Mouse (Mus musculus): ENCODE measurements at regions not wholly inside any gene's neighbourhood (a gene's known extent, or its start where the extent isn't known, plus 50 kb on each side); places are given as distances from the start of the nearest gene placed in this dataset.

- DNase-seq (ENCODE audit: low spot score in 2 of 2) = peak in 1 of 2 experiments; percentile 7
Measured at GRCm38 (mm10) chr2:160421216-160421911, 54.5 kb upstream of the Mafb start.

DNA sequence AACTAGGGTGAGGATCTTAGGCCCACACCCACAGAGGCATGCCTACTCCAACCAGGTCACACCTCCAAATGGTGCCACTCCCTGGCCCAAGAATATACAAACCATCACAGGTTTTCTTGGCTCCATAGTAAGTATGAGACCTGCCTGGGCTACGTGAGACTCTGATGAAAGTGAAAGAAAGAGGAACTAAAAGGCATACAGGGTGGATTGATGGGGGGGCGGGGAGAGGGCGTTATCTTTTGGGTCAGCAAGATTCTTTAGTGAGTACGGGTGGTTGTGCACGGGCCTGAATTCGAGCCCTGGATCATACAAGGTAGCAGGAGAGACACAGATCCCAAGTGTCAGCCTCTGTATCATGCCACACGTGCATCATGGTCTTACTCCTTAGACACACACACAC is 57.6 kb upstream of the Mafb start:
- no peak for DNase-seq (ENCODE audit: low spot score in 2 of 2)

- DNase-seq (ENCODE audit: low spot score in 2 of 2) = no peak
Measured at GRCm38 (mm10) chr2:160427431-160427830, 60.6 kb upstream of the Mafb start.

DNA sequence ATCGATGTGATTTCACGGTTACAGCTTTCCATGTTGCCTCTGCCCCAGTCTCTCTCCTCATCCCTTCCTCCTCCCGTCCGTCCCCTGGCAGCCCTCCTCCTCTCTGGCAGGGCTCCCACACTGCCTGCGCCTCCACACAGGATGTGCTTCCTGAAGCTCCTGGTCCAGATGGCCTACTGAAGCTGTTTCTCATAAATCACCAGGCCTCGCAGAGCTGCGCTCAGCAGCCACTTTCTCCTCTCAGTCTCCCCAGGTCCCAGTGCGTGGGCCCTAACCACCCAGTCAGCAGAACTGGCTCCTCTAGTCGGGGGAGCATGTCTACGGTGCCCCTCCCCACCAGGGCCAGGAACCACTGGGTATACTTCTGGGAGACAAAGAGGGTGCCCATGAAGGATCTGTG is 66.4 kb upstream of the Mafb start:
- DNase-seq (ENCODE audit: low spot score in 2 of 2) = peak; percentile 75 to 76

- DNase-seq (ENCODE audit: low spot score in 2 of 2) = no peak
Measured at GRCm38 (mm10) chr2:160434701-160435100, 67.8 kb upstream of the Mafb start.

- DNase-seq (ENCODE audit: low spot score in 2 of 2) = no peak
Measured at GRCm38 (mm10) chr2:160435622-160436021, 68.8 kb upstream of the Mafb start.

- DNase-seq (ENCODE audit: low spot score in 2 of 2) = no peak
Measured at GRCm38 (mm10) chr2:160439028-160439427, 72.2 kb upstream of the Mafb start.

DNA sequence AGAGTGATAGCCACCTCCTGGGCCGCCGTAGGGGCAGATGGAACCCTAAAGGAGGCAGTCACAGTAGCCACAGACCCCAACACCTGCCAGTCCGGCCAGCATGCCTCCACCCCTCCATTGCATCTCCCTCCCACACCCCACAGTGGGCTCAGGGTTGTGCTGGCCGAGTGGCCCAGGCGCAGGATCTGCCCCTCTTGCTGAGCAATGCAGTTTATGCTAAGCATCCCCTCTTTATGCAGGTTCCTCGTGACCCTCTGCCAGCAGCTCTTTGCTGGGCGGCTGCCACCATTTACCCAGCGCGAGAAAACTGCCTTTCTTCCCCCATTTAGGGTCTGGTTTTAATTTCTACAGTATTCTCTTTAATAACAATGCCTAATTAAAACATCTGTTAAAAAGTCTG is 73.4 kb upstream of the Mafb start:
- DNase-seq (ENCODE audit: low spot score in 2 of 2) = no peak

- peak in 1 of 2 experiments; percentile 52 for DNase-seq (ENCODE audit: low spot score in 2 of 2)
Measured at GRCm38 (mm10) chr2:160451057-160451456, 84.2 kb upstream of the Mafb start.

DNA sequence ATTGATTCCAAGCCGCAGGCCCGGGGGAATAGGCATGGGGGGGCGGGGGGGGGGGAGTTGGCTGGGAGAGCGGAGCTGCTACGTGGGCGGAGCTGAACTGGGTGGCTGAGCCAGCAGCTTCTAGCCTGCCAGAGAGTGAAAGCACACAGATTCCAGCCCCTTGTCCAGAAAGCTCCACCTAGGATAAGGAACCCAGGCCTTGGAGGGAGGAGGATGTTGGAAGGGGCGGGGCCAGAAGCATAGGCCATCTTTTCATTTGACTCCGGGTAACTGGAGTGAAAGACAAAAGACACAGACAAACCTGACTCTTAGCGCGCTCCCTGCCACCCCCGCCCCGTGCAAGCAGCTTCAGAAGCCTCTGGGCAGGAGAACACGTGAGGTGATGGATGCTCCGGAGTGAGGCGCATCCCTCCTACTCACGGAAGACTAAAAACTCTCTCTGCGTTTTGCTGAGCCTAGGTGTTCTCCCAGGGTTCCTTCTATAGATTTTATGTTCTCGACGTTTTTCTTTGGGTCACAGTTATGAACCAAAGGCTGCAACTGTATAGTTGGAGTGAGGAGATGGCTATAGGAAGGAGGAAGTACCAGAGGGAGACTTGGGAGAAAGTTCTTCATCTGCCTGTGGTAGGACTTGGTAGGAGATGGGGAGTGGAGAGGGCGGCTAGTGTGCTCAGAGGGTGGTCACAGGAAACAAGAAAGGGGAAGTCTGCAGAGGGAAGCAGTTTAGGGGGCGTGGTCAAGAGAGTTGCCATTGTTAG is 84.8 kb upstream of the Mafb start:
- DNase-seq (ENCODE audit: low spot score in 2 of 2) = peak; percentile 86 to 88

GRCm38 (mm10) chr2:160452239-160452530 is 85.3 kb upstream of the Mafb start:
- DNase-seq (ENCODE audit: low spot score in 2 of 2) = no peak

DNA sequence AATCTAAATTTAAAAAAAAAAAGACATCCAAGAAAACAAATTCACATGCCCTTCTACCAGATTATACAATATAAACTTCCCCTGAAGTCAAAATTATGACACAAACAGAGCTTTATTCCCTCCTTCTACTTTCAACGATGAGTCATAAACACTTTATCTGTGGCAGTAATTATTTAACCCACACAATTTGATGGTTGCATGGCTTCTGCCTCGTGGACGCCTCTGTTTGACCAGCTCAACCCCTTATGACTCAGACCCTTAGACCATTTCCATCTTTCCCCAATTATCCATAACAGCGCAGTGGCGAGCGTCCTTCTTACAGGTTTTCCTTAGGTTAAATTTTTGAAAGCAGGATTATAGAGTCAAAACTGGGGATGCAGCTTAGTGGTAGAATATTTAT is 85.9 kb upstream of the Mafb start:
- DNase-seq (ENCODE audit: low spot score in 2 of 2) = no peak

DNA sequence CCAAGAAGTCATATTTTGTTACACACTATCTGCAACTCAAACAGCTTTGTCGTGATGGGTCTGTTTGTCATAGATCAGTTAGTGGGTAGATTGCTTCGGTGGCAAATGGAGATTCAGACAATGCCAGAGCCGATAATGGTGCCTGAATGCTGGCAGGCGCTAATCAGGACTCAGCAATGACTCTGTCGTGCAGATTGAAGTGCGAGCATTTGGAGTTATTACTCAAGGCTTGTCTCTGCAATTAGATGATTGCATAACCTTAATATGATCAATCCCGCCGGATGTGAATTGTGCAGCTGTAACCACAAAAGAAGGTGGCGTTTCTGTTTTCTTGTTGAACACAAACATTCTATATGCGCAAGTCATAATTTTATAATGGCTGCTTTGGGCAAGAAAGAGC is 88.8 kb upstream of the Mafb start:
- no peak for DNase-seq (ENCODE audit: low spot score in 2 of 2)

- DNase-seq (ENCODE audit: low spot score in 2 of 2) = no peak
Measured at GRCm38 (mm10) chr2:160456681-160457080, 89.8 kb upstream of the Mafb start.

DNA sequence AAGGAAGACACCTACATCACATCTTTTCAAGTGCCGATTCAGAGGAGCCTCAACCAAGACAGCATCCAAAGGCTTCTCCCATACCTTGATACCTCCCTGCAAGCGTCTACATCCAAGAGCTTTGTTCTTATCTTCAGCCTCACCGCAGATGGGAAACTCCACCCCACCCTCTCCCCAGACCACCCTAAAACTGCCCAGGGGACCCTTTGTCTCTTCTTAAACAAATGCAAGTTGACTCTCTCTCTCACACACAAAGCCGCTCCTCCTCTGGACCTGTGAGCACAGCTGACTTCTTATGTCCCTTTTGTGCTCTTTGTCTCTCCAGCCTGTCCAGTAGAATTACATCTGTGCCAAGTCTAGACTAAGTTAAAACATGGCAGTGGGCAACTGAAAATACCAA is 104.7 kb upstream of the Mafb start:
- no peak for DNase-seq (ENCODE audit: low spot score in 2 of 2)

DNA sequence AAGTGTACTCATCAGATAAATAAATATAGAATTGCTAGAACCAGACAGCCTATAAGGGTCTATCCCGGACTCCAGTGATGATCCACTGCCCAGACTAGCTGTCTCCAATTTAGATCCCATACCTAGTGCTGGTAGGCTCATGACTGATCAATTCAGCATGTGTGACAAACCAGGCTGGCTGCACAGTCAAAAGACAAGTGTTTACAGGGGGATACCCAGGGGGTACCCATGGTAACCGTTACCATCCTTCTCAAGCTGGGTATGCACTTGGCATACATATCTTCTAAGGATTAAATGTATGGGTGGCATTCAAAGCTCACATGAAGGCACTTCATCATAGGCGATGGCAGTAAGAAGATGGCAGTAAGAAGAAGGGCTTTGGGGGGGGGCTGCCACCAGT is 109.3 kb upstream of the Mafb start:
- no peak for DNase-seq (ENCODE audit: low spot score in 2 of 2)

GRCm38 (mm10) chr2:160479240-160479639 is 112.4 kb upstream of the Mafb start:
- DNase-seq (ENCODE audit: low spot score in 2 of 2) = no peak

DNA sequence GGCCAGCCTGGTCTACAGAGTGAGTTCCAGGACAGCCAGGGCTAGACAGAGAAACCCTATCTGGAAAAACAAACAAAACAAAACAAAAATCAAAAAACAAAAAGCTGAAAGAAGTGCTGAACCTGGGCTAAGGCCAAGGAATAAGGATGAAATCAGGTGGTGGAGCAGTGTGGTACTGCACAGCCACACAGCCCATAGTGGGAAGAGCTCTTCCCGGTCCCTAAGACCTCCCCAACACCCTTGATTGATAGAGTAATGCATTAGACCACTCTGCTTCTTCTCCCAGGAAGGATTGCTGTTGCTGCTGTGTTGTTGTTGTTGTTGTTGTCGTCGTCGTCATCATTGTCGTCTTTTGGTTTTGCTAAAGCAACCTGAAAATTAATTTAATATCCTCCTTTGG is 118.2 kb upstream of the Mafb start:
- no peak for DNase-seq (ENCODE audit: low spot score in 2 of 2)

DNA sequence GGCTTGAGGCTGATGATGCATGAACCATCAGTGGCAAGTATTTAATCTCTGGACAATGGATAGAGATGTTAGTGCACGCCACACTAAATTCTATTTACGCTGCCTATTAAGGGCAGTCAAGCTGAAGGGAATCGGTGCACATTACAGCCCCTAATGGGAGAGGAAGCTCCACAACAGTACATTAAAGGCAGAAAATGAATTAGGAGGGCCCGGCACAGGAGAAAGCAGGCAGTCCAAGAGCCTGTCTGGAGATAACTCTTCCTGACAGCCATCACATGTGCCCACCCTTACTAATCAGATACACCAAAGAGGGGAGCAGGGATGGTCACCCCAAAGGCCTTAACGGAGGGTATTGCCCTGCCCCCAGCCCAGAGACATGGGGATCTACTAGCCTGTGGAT is 118.7 kb upstream of the Mafb start:
- no peak for DNase-seq (ENCODE audit: low spot score in 2 of 2)

DNA sequence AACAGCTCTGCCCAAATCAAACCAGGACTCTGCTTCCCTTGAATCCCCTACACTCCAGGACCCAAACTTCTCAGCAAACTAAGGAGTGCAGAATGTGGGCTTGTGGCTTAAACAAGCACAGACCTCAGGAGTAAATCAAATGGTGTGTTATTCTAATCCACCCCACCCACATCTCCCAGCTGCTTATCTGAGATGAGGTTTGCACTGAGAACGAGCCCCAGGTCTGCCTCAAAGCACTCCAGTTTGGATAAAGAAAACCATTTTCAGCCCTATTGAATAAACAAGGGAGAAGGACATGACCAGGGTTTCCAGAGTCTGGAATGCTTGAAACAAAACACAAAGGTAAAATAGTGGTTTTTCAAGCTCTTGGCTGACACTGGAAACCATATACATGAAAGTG is 132.9 kb upstream of the Mafb start:
- DNase-seq (ENCODE audit: low spot score in 2 of 2) = no peak

DNA sequence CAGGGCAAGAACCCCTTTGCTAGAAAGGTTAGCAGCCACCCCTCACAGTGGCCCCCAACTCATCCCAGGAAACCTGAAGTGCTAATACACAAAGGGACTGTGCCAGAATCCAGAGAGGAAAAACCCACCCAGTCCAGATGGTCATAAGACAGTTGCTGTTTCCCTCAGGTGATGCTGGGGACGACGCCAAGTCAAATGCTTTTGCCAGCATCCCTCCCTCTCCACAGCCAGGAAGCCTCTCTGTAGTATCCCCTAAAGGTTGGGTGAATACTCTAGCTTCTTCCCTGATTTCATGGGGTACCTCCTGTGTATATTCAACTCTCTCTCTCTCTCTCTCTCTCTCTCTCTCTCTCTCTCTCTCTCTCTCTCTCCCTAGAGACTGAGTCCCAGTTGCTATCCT is 136.0 kb upstream of the Mafb start:
- DNase-seq (ENCODE audit: low spot score in 2 of 2) = peak in 1 of 2 experiments; percentile 11

DNA sequence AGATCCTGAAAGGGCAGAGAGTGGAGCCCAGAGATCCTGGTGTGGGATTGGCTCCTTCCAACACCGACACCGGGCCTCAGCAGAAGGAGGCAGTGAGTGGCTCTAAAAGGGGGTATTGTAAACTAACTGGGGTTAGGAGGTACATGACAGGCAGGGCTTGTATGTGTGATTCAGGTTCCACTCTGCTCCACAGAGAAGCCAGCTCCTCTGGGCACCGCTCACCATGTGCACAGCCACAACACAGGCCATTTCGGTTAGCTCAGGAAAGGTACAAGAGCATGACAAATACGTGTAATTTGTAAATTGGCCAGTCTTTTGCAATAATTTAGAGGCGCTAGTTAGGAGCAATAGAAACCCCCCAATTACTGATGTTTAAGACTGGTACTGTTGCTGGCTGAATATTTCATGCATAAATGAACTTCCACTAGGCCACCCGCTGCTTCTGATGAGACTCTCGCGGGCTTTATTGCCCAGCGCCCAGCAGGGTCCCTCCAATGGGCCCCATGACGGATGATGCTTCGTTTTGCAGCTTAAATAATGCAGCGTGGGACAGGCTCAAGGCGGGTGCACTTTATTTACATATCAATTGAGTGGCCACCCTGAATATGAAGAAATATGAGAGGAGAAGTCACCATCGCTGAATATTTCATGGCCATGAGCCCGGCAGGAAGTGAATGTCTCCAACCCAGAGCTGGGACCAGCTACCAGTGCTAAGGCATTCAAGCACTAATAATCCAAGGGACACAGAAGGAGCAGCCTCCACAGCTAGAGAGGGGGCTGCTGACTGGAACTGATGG is 136.9 kb upstream of the Mafb start:
- no peak for DNase-seq (ENCODE audit: low spot score in 2 of 2)

DNA sequence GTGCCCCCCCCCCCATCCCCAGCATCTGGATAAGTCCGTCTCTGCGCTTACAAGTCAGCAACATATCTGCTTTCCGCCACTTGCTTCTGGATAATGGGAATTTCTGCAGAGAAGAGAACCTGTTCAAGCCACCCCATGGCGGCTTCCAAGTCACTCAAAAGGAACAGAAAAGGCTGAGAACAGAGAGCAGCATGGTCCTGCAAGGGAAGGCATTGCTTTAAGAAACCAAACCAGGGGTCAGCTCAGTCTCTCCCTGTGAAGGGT is 137.5 kb upstream of the Mafb start:
- no peak for DNase-seq (ENCODE audit: low spot score in 2 of 2)

Data from heart, adult 9 months (tissue).